Mouse (Mus musculus): ENCODE results near the gene Cdc123. TPM values are rescaled to one million over a fixed set of nuclear protein-coding genes. Genes with fewer than 3 reads are reported as not detected.
A peak's percentile ranks its signal among the peaks of the same experiment; 100 is the strongest.

Gene Cdc123
- total and polyA plus RNA-seq, 3 experiments: 97.6 to 153 (median 136) TPM

DNA sequence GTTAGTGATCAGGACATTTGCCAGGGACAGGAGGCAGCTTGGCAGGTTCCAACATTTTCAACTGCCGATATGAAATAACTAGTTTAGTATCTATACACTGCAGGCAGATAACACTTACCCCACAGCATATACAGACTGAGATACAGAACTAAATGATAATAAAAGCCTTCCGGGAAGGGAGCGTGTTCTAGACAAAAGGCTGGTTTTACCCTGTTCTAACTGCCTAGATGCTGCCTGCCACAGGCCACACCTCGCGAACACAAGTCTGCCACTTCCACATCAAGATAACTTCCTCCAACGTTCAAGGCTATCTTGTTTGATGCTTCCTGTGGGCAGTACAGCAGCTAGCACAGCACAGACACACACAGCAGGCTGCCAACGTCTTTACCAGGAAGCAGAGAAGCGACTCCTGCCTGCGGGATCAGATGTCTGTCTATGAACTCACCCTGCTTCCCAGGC lies 43.8 kb downstream of the Cdc123 start:
- DNase-seq (ENCODE audit: low spot score): peak; percentile 25
- H3K4me1 ChIP-seq (ENCODE audit: insufficient read depth, low read depth, low read length): peaks cover 26% of the 10 kb centered on the region
- no peak for TF ChIP-seq GATA2 (IDR thresholded peaks at IDR 0.05; ENCODE audit: borderline replicate concordance, low read depth, low read length)
- TF ChIP-seq POLR2AphosphoS5 (IDR thresholded peaks at IDR 0.05; ENCODE audit: insufficient replicate concordance, low read depth, low read length): no peak
- TF ChIP-seq TAL1 (conservative IDR thresholded peaks at IDR 0.05; ENCODE audit: low read depth, low read length): no peak; the same call in 1 of the 2 replicates
- no peak for TF ChIP-seq CTCF (IDR thresholded peaks at IDR 0.05; ENCODE audit: low read depth, low read length)
- TF ChIP-seq GATA1 (IDR thresholded peaks at IDR 0.05; ENCODE audit: borderline replicate concordance, low read length): no peak
- peak; percentile 94 for ATAC-seq (ENCODE audit: extremely low read depth, insufficient number of reproducible peaks, low FRiP score, poor library complexity, severe bottlenecking)
- 0 out of 2 replicates have a peak, but pooled peaks cover 2% of the 10 kb centered on the region for H3K9me3 ChIP-seq (replicated peaks)
- peak overlapping the region; percentile 14; the same call in 1 of the 2 replicates for H3K4me3 ChIP-seq (ENCODE audit: low read depth, low read length)
- no peaks in the 10 kb centered on the region for H3K27me3 ChIP-seq (ENCODE audit: insufficient read depth, low read length)
- H3K36me3 ChIP-seq (replicated peaks): peaks cover 89% of the 10 kb centered on the region

DNA sequence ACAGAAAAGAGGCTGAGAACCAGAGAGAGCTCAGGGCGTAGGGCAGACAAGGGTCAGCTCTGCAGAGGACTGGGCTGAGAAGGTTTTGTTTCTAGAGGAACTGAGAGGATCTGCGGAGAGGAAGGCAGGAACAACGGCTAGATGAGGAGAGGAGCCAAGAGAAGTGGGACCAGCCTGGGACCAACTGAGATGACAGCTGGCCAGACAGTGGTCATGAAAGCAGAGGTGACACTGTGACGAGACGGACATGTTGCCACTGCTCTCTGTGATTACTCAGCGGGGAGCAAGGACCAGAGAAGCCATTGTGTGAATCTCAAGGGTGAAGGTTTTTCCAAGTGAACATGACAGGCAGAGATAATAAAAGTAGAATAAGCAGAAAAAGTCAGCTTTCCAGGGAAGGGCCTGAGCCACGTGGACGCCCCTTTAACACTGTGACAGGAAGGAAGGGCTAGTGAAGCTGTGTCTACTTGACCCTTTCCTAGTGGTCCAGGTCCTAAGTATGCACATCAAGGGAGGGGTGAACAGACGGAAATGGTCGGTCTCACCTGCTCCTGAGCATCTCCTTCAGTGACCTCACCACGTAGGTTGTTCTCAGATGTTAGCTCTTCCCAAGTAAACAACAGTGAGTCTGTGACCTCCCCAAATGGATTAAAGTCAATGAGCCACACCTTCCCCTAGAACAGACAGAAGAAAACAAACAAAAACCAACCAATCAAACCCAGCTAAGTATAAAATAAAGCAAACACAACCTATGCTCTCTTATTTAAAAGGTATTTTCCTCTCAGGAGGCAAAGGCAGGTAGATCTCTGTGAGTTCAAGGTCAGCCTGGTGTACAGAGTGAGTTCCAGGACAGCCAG lies 46.9 kb downstream of the Cdc123 start:
- no peak for TF ChIP-seq GATA1 (IDR thresholded peaks at IDR 0.05; ENCODE audit: borderline replicate concordance, low read length)
- TF ChIP-seq GATA2 (IDR thresholded peaks at IDR 0.05; ENCODE audit: borderline replicate concordance, low read depth, low read length): no peak
- no peak for TF ChIP-seq TAL1 (conservative IDR thresholded peaks at IDR 0.05; ENCODE audit: low read depth, low read length)
- no peak for TF ChIP-seq CTCF (IDR thresholded peaks at IDR 0.05; ENCODE audit: low read depth, low read length)
- TF ChIP-seq POLR2AphosphoS5 (IDR thresholded peaks at IDR 0.05; ENCODE audit: insufficient replicate concordance, low read depth, low read length): no peak
- Histone ChIP-seq H3K4me3 (ENCODE audit: low read depth, low read length) (no peak overlapping the region), H3K4me1 (ENCODE audit: insufficient read depth, low read depth, low read length) (peaks cover 21% of the 10 kb centered on the region), H3K36me3 (replicated peaks) (peaks cover 88% of the 10 kb centered on the region), H3K27me3 (ENCODE audit: insufficient read depth, low read length) (no peaks in the 10 kb centered on the region), H3K9me3 (replicated peaks) (0 out of 2 replicates have a peak, but pooled peaks cover 2% of the 10 kb centered on the region)
- no peak for ATAC-seq (ENCODE audit: extremely low read depth, insufficient number of reproducible peaks, low FRiP score, poor library complexity, severe bottlenecking)
- no peak for DNase-seq (ENCODE audit: low spot score)

DNA sequence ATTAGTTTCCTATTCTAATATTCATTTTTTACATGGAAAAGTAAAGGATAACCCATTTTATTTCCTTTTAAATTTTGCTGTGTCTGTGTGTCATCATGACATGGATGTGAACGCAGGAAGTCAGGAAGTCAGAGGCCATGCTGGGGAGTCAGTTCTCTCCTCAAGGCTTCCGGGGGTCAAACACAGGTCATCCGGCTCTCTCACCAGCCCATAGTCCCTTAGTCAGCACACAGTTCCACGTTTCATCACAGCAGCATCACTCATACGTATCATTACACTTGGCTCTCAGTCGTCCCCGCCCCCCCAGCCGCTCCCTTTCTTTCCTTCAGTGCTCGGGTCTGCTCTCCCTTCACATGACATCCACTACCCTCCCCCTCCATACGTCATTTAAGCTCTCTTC lies 51.2 kb downstream of the Cdc123 start:
- H3K9me3 ChIP-seq (replicated peaks): peaks cover 3% of the 10 kb centered on the region; the same call in 1 of the 2 replicates
- H3K4me3 ChIP-seq (ENCODE audit: low read depth, low read length): no peak overlapping the region
- no peak for DNase-seq (ENCODE audit: low spot score)
- no peak for ATAC-seq (ENCODE audit: extremely low read depth, insufficient number of reproducible peaks, low FRiP score, poor library complexity, severe bottlenecking)
- TF ChIP-seq GATA1 (IDR thresholded peaks at IDR 0.05; ENCODE audit: borderline replicate concordance, low read length): no peak
- no peak for TF ChIP-seq CTCF (IDR thresholded peaks at IDR 0.05; ENCODE audit: low read depth, low read length)
- TF ChIP-seq POLR2AphosphoS5 (IDR thresholded peaks at IDR 0.05; ENCODE audit: insufficient replicate concordance, low read depth, low read length): no peak
- no peak for TF ChIP-seq TAL1 (conservative IDR thresholded peaks at IDR 0.05; ENCODE audit: low read depth, low read length)
- TF ChIP-seq GATA2 (IDR thresholded peaks at IDR 0.05; ENCODE audit: borderline replicate concordance, low read depth, low read length): no peak
- H3K36me3 ChIP-seq (replicated peaks): peaks cover 53% of the 10 kb centered on the region
- H3K27me3 ChIP-seq (ENCODE audit: insufficient read depth, low read length): peaks cover 4% of the 10 kb centered on the region; the same call in 1 of the 2 replicates
- no peaks in the 10 kb centered on the region for H3K4me1 ChIP-seq (ENCODE audit: insufficient read depth, low read depth, low read length)

DNA sequence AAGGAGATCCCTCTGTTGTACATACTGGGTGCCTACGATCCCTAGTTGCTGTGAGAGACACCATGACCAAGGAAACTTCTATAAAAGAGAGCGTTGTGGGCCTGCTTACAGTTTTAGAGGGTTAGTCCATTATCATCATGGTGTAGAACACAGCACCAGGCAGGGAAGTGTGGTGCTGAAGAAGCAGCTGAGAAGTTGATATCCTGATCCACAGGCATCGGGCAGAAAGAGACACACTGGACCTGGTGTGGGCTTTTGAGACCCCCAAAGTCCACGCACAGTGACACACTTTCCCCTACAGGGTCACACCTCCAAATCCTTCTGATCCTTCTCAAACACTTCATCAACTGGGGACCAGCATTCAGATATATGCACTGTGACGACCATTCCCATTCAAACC lies 52.9 kb downstream of the Cdc123 start:
- H3K4me1 ChIP-seq (ENCODE audit: insufficient read depth, low read depth, low read length): no peaks in the 10 kb centered on the region
- no peak for DNase-seq (ENCODE audit: low spot score)
- ATAC-seq (ENCODE audit: extremely low read depth, insufficient number of reproducible peaks, low FRiP score, poor library complexity, severe bottlenecking): no peak
- no peak for TF ChIP-seq TAL1 (conservative IDR thresholded peaks at IDR 0.05; ENCODE audit: low read depth, low read length)
- no peak for TF ChIP-seq GATA2 (IDR thresholded peaks at IDR 0.05; ENCODE audit: borderline replicate concordance, low read depth, low read length)
- no peak for TF ChIP-seq CTCF (IDR thresholded peaks at IDR 0.05; ENCODE audit: low read depth, low read length)
- TF ChIP-seq POLR2AphosphoS5 (IDR thresholded peaks at IDR 0.05; ENCODE audit: insufficient replicate concordance, low read depth, low read length): no peak
- TF ChIP-seq GATA1 (IDR thresholded peaks at IDR 0.05; ENCODE audit: borderline replicate concordance, low read length): no peak
- no peak overlapping the region for H3K4me3 ChIP-seq (ENCODE audit: low read depth, low read length)
- peaks cover 4% of the 10 kb centered on the region; the same call in 1 of the 2 replicates for H3K27me3 ChIP-seq (ENCODE audit: insufficient read depth, low read length)
- H3K36me3 ChIP-seq (replicated peaks): peaks cover 36% of the 10 kb centered on the region
- peaks cover 3% of the 10 kb centered on the region; the same call in 1 of the 2 replicates for H3K9me3 ChIP-seq (replicated peaks)

DNA sequence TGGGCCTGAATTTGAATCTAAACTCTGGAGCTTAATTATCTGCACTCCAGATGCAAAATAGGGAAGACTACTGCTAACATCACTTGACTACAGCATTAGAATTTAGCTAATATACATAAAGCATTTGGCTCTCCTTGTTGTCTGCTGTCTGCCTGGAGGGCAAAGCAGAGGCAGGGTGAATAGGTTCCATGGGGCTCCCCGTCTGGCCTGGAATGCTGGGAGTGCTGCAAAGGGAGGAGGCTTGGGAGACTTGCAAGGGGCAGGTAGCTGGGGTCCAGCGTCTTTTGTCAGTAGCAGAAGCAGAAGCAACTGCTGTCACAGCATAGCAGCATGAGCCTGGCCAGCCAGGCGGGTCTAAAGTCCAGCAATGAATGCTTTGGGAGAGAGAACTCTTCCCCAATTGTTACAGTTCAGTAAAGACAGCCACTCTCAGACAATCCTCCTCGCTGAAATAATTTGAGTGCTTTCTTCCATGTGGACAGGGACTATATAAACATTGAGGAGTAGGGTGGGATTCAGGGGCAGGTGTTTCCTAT lies 55.3 kb downstream of the Cdc123 start:
- no peak for TF ChIP-seq POLR2AphosphoS5 (IDR thresholded peaks at IDR 0.05; ENCODE audit: insufficient replicate concordance, low read depth, low read length)
- no peak for TF ChIP-seq TAL1 (conservative IDR thresholded peaks at IDR 0.05; ENCODE audit: low read depth, low read length)
- no peak for TF ChIP-seq CTCF (IDR thresholded peaks at IDR 0.05; ENCODE audit: low read depth, low read length)
- TF ChIP-seq GATA2 (IDR thresholded peaks at IDR 0.05; ENCODE audit: borderline replicate concordance, low read depth, low read length): no peak
- TF ChIP-seq GATA1 (IDR thresholded peaks at IDR 0.05; ENCODE audit: borderline replicate concordance, low read length): no peak
- peaks cover 4% of the 10 kb centered on the region; the same call in 1 of the 2 replicates for H3K27me3 ChIP-seq (ENCODE audit: insufficient read depth, low read length)
- ATAC-seq (ENCODE audit: extremely low read depth, insufficient number of reproducible peaks, low FRiP score, poor library complexity, severe bottlenecking) (no peak), DNase-seq (ENCODE audit: low spot score) (no peak)
- H3K36me3 ChIP-seq (replicated peaks): peaks cover 13% of the 10 kb centered on the region
- no peak overlapping the region for H3K4me3 ChIP-seq (ENCODE audit: low read depth, low read length)
- H3K4me1 ChIP-seq (ENCODE audit: insufficient read depth, low read depth, low read length): peaks cover 6% of the 10 kb centered on the region; the same call in 1 of the 2 replicates
- H3K9me3 ChIP-seq (replicated peaks): peaks cover 3% of the 10 kb centered on the region; the same call in 1 of the 2 replicates

DNA sequence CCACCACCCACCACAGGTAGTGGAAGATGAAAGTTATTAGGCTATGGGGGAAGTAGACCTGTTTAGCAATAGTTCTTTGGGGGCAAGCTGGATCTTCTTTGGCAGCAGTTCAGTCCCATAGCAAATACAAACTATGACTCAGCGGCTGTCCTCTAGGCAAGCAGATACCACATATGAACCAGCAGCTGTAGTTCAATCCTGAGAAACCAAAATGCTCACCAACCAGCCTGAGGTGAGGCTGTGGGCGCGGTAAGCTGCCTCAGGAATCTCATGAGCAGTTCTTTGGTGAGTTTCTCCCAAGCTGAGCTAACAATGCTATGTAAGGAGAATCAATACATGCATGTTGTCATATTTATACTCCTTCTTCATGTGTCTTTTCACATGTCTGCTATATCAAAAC lies 57.6 kb downstream of the Cdc123 start:
- no peak for TF ChIP-seq TAL1 (conservative IDR thresholded peaks at IDR 0.05; ENCODE audit: low read depth, low read length)
- TF ChIP-seq GATA1 (IDR thresholded peaks at IDR 0.05; ENCODE audit: borderline replicate concordance, low read length): no peak
- TF ChIP-seq GATA2 (IDR thresholded peaks at IDR 0.05; ENCODE audit: borderline replicate concordance, low read depth, low read length): no peak
- no peak for TF ChIP-seq POLR2AphosphoS5 (IDR thresholded peaks at IDR 0.05; ENCODE audit: insufficient replicate concordance, low read depth, low read length)
- TF ChIP-seq CTCF (IDR thresholded peaks at IDR 0.05; ENCODE audit: low read depth, low read length): no peak
- H3K27me3 ChIP-seq (ENCODE audit: insufficient read depth, low read length): peaks cover 4% of the 10 kb centered on the region; the same call in 1 of the 2 replicates
- ATAC-seq (ENCODE audit: extremely low read depth, insufficient number of reproducible peaks, low FRiP score, poor library complexity, severe bottlenecking): no peak
- DNase-seq (ENCODE audit: low spot score): no peak
- peaks cover 8% of the 10 kb centered on the region for H3K4me1 ChIP-seq (ENCODE audit: insufficient read depth, low read depth, low read length)
- no peaks in the 10 kb centered on the region for H3K36me3 ChIP-seq (replicated peaks)
- no peak overlapping the region for H3K4me3 ChIP-seq (ENCODE audit: low read depth, low read length)
- H3K9me3 ChIP-seq (replicated peaks): no peaks in the 10 kb centered on the region
